Mouse (Mus musculus): ENCODE data around the gene Hoxb13.

Hoxb13 gene

GRCm38 (mm10) chr11:96193521-96194400 is at the start of gene Hoxb13:
Hoxb13 (plus strand) TSS chr11:96194316.
- DNase-seq (ENCODE audit: low read depth in 1 of 2, low spot score in 2 of 2): no peak

GRCm38 (mm10) chr11:96145622-96146270 is 48.4 kb upstream of the Hoxb13 start:
- DNase-seq (ENCODE audit: low read depth in 1 of 2, low spot score in 2 of 2): no peak

GRCm38 (mm10) chr11:96147471-96147870 is 46.6 kb upstream of the Hoxb13 start:
- DNase-seq (ENCODE audit: low read depth in 1 of 2, low spot score in 2 of 2): no peak

- DNase-seq (ENCODE audit: low read depth in 1 of 2, low spot score in 2 of 2): no peak
Measured at GRCm38 (mm10) chr11:96164769-96165168, 29.3 kb upstream of the Hoxb13 start.

GRCm38 (mm10) chr11:96168125-96168524 is 26.0 kb upstream of the Hoxb13 start:
- no peak for DNase-seq (ENCODE audit: low read depth in 1 of 2, low spot score in 2 of 2)

GRCm38 (mm10) chr11:96169016-96169415 is 25.1 kb upstream of the Hoxb13 start:
- no peak for DNase-seq (ENCODE audit: low read depth in 1 of 2, low spot score in 2 of 2)

- no peak for DNase-seq (ENCODE audit: low read depth in 1 of 2, low spot score in 2 of 2)
Measured at GRCm38 (mm10) chr11:96170711-96171379, 23.3 kb upstream of the Hoxb13 start.

GRCm38 (mm10) chr11:96171601-96172000 is 22.5 kb upstream of the Hoxb13 start:
- no peak for DNase-seq (ENCODE audit: low read depth in 1 of 2, low spot score in 2 of 2)

GRCm38 (mm10) chr11:96172511-96173287 is 21.4 kb upstream of the Hoxb13 start:
- DNase-seq (ENCODE audit: low read depth in 1 of 2, low spot score in 2 of 2): no peak

GRCm38 (mm10) chr11:96173288-96173840 is 20.8 kb upstream of the Hoxb13 start:
- no peak for DNase-seq (ENCODE audit: low read depth in 1 of 2, low spot score in 2 of 2)

- no peak for DNase-seq (ENCODE audit: low read depth in 1 of 2, low spot score in 2 of 2)
Measured at GRCm38 (mm10) chr11:96174881-96175280, 19.2 kb upstream of the Hoxb13 start.

- no peak for DNase-seq (ENCODE audit: low read depth in 1 of 2, low spot score in 2 of 2)
Measured at GRCm38 (mm10) chr11:96175511-96175910, 18.6 kb upstream of the Hoxb13 start.

GRCm38 (mm10) chr11:96175951-96176530 is 18.1 kb upstream of the Hoxb13 start:
- no peak for DNase-seq (ENCODE audit: low read depth in 1 of 2, low spot score in 2 of 2)

GRCm38 (mm10) chr11:96176841-96177240 is 17.3 kb upstream of the Hoxb13 start:
- no peak for DNase-seq (ENCODE audit: low read depth in 1 of 2, low spot score in 2 of 2)

GRCm38 (mm10) chr11:96177546-96178174 is 16.5 kb upstream of the Hoxb13 start:
- DNase-seq (ENCODE audit: low read depth in 1 of 2, low spot score in 2 of 2): no peak

GRCm38 (mm10) chr11:96178356-96178755 is 15.8 kb upstream of the Hoxb13 start:
- no peak for DNase-seq (ENCODE audit: low read depth in 1 of 2, low spot score in 2 of 2)

GRCm38 (mm10) chr11:96178911-96179503 is 15.1 kb upstream of the Hoxb13 start:
- DNase-seq (ENCODE audit: low read depth in 1 of 2, low spot score in 2 of 2): no peak

GRCm38 (mm10) chr11:96181061-96181460 is 13.1 kb upstream of the Hoxb13 start:
- no peak for DNase-seq (ENCODE audit: low read depth in 1 of 2, low spot score in 2 of 2)

GRCm38 (mm10) chr11:96184233-96184632 is 9.9 kb upstream of the Hoxb13 start:
- DNase-seq (ENCODE audit: low read depth in 1 of 2, low spot score in 2 of 2): no peak

GRCm38 (mm10) chr11:96187321-96187720 is 6.8 kb upstream of the Hoxb13 start:
- no peak for DNase-seq (ENCODE audit: low read depth in 1 of 2, low spot score in 2 of 2)

Measured in monocyte, adult 2 months (primary cell).